Mouse (Mus musculus): ENCODE data around the gene Hmg20b.

GRCm38 (mm10) chr10:81346453-81347067, 3.7 kb downstream of the Hmg20b start:
- TF ChIP-seq E2F4 (IDR thresholded peaks at IDR 0.05; ENCODE audit: insufficient read depth) (no peak), USF1 (IDR thresholded peaks at IDR 0.05; ENCODE audit: low read depth) (no peak), TCF12 (IDR thresholded peaks at IDR 0.05; ENCODE audit: insufficient read depth, poor library complexity, severe bottlenecking) (no peak), CEBPB (IDR thresholded peaks at IDR 0.05; ENCODE audit: insufficient read depth, poor library complexity, severe bottlenecking) (no peak), MYOG (IDR thresholded peaks at IDR 0.05; ENCODE audit: control insufficient read depth in 1 of 3, insufficient read depth in 1 of 3, insufficient read length in 2 of 3, low read depth in 2 of 3) (no peak), POLR2A (IDR thresholded peaks at IDR 0.05; ENCODE audit: insufficient read length, low read depth) (no peak), TCF3 (IDR thresholded peaks at IDR 0.05; ENCODE audit: insufficient read length, low read depth) (no peak), MYOD1 (IDR thresholded peaks at IDR 0.05; ENCODE audit: control insufficient read depth in 1 of 3, insufficient read length in 2 of 3, low read depth in 2 of 3) (no peak), REST (IDR thresholded peaks at IDR 0.05; ENCODE audit: insufficient read depth, insufficient read length) (no peak), POLR2AphosphoS2 (IDR thresholded peaks at IDR 0.05; ENCODE audit: insufficient read length, low read depth) (peak; percentile 41)

Measured in myocyte (in vitro differentiated cells).